Mouse (Mus musculus) 3T3-L1 (cell line): Measurements from ENCODE around the gene Tlcd1.
A peak's percentile ranks its signal among the peaks of the same experiment; 100 is the strongest.
"Not testable (repeated sequence)": the region's sequence is repeated elsewhere in the genome, so short reads cannot be mapped to it uniquely, and the experiment has no call there.

Source experiments
- DNase-seq: peaks from one replicate; pipeline ENCODE4 v3.0.0-alpha.2; 2015; ENCODE audit warnings: low read depth, low spot score

The Tlcd1 gene

DNA sequence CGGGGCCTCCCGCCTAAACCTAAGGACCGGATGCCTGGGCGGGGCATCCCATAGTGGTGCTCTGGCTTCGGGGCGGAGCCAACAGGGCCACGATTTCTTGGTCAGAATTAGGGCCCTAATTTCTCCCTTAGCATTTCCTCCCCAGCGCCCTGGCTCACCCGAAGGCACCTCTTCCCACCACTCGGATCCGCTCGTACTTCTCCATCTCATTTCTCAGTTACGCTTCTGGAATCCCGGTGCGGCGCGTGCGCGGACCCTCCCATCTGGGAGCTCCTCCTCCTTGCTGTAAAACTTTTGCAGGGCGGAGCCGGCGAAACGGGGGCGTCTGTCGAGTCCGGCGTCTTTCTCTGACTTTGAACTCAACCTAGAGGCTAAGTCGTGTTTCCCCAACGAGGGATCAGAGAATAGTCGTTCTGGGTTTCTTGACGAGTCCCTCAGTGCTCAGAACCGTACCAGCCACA is at the start of gene Tlcd1, which contains the start of gene Nek8:
Gene Tlcd1, plus strand, starts transcription at position 310 of the 461 bp plus-strand sequence.
Gene Nek8, minus strand, starts transcription at position 274 of the 461 bp plus-strand sequence.
- DNase-seq: no peak

DNA sequence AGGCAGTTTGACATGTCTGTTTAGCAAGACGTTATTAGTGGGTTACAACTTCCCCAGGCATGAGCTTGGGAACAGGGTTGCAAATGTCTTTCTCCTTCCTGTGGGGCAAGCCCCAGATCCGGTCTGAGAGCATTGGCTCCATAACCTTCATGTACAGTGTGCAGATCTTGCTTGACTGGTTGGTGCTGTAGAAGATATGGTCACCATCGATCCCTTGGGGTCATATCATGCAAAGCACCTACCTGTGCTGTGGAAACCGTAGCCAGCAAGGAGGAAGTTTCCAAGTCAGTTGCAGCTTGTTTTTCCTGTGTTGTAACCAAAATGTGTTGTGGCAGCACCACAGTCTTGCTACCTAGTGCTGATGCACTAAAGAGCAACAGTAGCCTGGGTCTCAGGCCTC is 49.8 kb upstream of the Tlcd1 start:
- DNase-seq: no peak

DNA sequence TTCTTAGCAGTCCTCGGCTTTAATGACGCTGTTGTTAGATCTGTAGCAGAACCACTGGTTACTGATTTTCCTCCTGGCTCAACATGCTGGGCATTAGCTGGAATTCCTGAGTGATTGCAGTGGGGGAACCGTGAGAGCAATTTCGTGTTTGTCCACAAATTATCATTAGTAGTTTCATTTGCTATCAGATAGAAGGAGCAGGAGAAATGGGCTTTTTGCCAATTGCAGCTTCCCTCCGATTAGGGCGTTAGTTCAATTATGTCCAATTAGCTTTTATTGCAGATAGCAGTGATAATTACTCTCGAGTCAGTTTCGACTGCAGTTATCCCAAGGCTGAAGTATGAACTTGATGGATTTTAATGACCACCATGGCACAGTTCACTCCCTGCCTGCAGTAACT is 47.1 kb upstream of the Tlcd1 start:
- DNase-seq: no peak

DNA sequence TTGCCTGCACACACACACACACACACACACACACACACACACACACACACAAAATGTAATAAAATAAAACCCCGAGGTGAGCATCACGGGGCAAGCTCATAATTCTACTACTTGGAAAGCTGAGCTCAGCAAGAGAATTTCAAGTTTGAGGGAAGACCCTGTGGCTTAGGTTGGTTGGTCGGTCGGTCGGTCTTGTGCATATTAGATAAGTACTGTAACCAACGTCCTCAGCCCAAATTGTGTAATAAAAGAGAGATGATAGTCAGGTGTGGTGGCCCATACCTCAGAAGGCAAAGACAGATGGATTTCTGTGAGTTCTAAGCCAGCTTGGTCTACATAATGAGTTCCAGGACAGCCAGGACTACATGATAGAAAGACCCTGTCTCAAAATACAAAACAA is 42.6 kb upstream of the Tlcd1 start:
- DNase-seq: no peak

DNA sequence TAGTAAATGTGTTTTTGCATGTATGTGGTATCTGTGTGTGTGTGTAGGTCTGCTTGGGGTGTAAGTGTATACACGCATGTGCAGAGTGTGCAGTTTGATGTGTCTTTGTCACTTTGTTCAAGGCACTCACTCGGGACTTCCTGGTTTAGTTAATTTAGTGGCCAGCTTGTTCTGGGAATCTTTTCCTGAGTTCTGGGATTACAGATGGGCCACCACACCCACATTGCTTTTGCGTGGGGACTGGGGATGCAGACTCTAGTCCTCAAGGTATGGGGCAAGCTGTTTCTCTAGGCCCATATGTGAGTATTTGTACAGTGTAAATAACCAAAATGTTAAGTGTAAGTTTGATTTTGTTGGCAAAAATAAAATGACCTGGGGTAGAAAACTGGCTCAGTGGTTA is 42.2 kb upstream of the Tlcd1 start:
- DNase-seq: no peak

DNA sequence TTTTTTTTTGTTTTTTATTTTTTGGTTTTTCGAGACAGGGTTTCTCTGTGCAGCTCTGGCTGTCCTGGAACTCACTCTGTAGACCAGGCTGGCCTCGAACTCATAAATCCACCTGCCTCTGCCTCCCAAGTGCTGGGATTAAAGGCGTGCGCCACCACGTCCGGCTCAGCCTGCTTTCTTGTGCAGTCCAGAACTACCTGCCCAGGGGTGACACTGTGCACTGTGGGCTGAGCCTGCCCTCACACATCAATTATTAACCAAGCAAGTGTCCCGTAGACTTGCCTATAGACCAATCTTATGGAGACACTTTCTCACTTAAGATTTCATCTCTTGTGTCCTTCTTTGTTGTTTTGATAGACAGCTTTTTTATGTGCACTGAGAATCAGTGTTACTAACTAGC is 41.2 kb upstream of the Tlcd1 start:
- DNase-seq: not testable (repeated sequence)

DNA sequence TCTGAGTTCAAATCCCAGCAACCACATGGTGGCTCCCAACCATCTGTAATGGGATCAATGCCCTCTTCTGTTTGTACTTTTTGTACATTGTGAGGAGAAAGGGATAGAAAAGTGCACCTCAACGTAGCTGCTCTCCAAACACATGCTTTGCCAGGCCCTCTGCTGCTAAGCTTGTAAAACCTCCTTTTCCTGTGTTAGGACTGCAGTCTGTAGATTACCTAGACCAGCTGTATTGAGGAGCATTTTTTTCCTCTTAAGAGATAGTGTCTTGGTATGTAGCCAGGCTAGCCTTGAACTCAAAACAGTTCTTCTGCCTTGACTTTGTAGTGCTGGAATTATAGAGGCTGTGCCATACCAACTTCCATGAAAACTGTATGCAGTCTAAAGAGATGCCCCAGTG is 40.4 kb upstream of the Tlcd1 start:
- no peak for DNase-seq

DNA sequence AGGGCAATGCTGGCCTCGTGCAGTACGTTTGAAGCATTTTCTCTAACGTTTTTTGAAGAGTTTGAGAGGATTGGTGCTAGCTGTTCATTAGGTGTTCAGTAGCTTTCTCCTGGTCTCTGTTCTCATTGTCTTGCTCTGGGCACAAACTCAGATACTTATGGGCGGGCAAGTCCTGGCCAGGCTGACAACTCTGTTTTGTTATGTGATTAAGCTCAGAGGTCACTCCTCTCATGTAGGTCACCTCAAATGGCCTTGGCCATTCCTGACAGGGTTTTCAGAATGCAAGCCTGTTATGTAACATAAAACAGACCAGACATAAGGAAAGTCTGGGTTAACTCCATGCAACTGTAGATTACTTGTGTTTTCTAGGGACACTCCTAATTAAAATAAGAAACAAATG is 38.9 kb upstream of the Tlcd1 start:
- no peak for DNase-seq

DNA sequence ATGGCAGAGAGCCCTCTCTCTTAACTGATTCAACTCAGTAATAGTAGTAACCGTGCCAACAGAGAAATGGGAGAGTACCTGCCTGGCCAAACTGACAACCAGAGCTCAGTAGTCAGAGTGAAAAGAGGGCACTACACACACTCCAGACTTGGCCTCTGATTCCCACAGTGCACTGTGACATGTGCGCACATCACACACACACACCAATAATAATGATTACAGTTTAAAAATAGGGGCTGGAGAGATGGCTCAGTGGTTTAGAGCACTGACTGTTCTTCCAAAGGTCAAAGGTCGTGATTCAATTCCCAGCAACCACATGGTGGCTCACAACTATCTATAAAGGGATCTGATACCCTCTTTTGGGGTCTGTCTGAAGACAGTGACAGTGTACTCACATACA is 38.5 kb upstream of the Tlcd1 start:
- DNase-seq: no peak

DNA sequence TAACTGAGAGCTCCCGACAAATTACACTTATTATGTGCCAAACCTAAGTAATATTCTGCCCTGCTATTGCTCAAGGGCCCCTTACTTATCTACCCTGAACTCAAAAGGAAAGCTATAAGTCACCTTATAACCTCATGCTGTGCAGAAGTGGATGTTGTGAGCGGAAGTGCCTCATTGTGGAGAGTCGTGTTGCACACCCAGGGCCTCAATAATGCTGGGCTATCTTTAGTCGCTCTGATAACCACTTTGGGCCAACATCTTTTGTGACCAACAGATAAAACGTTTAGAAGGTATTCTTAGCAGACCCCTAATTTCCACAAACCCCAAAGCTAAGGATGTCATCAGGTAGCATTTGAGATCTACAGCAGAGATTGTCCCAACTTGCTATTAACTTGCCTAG is 35.8 kb upstream of the Tlcd1 start:
- no peak for DNase-seq

DNA sequence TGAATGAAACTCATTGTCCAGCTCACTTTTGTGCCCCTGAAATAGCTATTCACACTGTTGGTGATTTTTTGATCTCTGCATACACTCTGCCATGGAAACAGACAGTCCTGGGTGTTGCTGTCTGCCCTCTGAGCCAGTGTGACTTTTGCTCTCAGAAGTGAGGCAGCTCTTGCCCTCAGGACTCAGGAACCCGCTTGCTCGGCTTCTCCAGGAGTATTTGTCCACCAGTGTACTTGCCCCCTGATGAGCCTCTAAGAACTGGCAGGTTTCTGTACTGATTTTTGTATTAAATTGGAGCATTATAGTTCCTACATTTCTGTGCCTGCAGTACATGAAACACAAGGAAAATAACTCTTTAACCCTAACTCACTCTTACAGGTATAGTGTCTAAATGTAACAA is 33.0 kb upstream of the Tlcd1 start:
- no peak for DNase-seq

DNA sequence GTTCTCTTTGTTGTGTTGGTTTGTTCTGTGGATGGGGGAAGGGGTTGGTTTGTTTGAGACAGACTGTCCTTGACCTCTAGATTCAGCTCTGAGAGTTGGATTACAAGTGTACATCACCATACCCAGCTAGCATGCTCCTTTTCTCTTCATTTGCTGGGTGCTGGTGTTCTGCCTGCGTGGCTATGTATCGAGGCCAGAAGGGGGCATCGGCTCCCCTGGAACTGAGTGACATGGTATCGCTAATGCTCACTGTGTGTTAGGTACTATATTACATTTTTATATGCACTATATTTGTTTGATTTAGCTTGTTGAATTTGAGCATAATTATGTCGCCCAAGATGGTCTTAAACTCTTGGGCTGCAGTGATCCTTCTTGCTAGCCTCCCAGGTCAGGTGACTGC is 30.3 kb upstream of the Tlcd1 start:
- no peak for DNase-seq

DNA sequence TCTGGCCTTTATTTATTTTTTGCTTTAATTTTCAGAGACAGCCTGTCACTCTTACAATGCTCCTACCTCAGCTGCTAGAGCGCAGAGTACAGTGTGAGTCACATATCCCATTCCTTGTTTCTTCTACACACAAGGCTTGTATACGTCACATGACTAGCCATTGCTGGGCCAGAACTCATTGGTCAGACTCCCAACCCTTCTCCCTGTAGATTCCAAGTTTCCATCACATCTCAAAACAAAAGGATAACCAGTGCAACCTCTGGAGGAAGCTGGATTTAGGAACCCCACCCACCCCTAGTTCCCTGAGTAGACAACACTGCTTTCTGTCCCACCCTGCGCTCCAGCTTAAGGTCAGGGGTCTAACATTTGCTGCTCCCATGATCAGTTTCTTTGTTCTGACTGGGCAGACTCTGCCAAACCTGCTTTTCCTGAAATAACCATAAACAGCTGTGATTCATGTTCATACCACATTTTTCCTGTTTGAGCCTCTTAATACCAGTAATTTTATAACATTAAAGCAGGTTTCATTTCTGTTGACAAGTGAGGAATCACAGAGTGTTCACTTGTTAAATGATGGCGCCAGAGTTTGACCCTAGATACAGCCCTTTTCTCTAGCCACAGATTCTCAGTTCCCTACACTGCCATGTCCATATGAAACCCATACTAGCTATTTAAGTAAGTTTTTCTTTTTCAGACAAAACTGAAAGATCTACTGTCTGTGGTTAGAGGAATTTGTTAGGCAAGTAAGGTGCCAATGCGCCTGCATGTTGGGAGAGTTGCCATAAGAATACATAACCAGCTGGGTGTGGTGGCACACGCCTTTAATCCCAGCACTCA is 29.6 kb upstream of the Tlcd1 start:
- DNase-seq: peak; percentile 68

DNA sequence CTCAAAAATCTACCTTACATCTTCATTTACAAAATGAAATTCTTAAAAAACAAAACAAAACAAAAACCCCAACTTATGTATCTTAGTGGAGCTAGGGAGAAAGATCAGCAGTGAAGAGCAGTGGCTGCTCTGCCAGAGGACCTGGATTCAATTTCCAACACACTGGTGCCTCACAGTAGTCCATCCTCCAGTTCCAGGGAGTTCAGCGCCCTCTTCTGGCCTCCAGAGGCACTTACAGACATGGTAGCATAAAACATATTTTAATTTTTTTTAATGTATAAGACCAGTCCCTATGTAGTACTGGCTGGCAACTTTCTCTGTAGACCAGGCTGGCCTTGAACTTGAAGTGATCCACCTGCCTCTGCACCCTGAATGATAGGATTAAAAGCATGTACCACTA is 25.4 kb upstream of the Tlcd1 start:
- DNase-seq: peak; percentile 64

DNA sequence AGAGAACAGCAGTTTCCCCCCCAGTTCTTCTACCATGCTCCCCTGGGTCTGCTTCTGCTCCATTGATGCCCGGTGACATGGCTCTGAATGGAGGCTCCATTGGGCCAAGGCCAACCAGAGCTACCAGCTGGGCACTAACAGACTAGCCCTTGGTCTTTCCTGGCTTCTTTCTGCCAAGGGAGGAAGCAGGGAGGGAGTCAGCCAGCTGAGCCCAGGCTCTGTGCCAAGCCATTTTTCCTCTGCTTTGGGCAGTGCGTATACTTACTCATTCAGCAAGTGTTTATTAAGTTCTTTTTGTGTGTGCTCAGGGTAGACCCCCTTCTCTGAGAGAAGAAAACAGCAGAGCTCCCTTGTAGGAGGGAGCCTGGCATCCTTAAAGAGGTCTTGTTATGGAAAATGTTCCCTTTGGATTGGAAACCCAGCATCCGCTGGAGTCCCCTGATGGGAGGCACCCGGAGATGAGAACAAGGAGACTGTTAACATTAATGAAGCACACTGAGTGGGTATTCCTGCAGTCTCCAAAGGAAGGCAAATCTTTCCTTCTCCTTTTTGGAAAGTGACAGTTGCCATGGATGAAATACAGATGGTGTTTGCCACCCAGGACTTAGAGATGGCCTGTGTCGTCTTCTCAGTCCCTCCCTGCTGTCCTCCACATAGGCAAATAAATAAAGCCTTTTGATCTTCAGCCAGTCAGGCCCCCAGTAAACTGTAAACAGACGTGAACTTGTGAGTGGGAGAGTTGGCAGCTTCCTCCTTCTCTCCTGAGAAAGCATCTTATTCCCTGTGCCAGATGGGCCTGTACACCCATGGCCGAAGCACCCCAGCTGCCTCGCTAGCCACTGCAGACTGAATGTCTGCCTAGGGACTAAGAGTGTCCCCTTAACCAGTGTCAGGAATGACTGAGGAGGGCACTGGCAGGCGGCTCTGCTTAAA is 23.9 kb upstream of the Tlcd1 start:
- peak; percentile 49 for DNase-seq

DNA sequence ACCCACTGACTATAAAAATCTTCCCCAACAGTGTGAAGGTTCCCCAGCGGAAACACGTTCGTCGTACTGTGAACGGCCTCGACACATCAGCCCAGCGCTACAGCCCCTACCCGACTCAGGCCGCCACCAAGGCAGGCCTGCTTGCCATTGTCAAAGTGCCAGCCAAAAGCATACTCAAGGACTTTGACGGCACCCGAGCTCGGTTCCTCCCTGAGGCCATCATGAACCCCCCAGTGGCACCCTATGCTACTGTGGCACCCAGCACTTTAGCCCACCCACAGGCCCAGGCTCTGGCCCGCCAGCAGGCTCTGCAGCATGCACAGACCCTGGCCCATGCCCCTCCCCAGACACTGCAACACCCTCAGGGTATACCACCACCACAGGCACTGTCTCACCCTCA is 22.7 kb upstream of the Tlcd1 start:
- no peak for DNase-seq

DNA sequence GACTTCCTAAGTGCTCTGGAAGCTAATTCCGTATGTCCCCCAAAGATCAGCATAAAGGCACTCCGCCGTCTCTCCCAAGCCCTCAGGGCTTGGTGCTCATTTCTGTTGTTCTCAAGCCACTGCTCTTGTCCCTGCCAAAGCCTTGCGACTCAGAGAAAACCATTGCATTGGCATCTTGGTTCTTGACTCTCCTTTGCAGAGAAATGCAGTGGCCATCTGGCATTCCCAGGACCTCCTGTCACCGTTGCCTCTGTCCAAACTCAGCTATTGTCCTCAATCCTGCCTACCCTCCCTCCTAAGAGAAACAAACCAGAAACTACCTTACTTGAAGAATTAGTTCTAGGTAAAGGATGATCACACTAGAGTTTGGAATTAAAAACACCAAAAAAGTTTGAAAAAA is 20.8 kb upstream of the Tlcd1 start:
- no peak for DNase-seq

DNA sequence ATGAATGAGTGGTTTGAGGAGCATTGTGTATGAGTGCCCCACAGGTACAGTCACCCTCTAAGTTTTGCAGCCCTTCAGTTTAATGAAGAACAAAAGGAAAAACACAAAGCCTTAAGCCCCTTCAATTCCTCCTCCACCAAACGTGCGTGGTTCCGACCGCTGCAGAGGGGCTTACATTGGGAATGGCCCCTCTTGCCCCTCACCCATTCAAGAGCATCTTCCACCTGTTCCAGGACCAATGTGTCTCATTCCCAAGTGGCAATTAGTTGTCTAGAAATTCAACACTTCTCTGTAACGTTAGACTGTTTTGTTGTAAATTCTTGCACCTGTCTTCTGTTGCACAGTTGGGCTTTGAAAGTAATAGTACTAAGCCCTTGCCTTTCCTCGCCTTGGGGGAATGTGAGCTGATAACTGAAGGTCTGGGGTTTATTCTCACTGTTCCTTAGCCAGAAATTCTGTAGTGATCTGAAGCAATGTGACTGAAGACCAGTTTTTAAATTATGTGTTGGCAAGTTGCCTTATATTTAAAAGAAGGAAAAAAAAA is 20.3 kb upstream of the Tlcd1 start:
- no peak for DNase-seq

DNA sequence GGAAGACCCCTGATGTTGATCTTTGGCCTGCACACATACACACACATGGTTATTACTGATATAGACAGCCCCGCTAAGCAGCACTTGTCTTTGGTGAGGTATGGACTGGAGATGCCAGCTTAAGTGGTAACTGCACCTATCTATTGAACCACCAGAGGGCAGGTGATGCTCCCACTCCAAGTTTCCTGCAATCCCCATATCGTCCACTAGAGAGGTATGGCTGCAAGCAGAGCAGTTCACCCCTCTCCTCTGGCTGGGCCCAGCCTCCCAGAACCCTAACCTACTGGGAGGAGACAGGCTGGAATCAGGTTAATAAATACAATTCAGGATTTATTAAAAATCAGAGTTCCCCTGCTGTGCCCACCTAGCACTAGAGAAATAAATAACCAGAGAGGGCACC is 17.4 kb upstream of the Tlcd1 start:
- peak; percentile 94 for DNase-seq

DNA sequence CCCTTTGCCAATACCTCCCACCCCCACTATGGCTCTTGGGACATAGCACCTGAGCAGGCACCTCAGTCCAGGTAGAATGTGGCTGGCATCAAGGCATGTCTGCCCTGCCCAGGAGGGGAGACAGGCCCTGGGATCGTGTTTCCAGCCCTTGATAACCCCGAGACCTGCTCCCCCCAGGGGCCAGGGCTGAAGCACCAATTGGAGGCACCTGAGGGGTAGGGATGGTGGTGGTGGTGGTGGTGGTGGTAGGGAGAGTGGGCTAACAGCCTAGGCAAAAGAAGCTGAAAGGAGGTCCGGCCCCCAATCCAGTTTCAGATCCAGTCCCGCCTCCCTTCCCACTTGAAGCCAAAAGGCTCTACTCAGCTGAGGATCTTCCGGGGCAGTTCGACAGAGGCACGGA is 17.0 kb upstream of the Tlcd1 start:
- no peak for DNase-seq

DNA sequence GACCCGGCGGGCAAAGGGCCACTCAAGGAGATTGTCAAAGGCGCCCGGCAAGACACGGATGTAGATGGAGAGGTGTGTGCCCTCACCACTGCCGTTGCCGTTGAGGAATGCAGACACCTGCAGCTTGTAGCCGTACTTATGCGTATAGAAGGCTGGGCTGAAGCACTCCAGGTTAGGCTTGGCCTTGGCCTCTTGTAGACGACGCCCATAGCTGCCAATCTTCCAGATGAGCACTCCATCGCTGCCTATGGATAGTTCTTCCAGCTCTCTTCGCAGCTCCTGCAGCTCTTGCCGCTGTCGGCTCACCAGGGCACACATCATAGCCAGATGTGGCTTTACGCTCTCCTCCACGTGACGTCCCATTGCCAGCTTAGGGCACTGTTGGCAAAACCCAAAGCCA is 16.3 kb upstream of the Tlcd1 start:
- no peak for DNase-seq

DNA sequence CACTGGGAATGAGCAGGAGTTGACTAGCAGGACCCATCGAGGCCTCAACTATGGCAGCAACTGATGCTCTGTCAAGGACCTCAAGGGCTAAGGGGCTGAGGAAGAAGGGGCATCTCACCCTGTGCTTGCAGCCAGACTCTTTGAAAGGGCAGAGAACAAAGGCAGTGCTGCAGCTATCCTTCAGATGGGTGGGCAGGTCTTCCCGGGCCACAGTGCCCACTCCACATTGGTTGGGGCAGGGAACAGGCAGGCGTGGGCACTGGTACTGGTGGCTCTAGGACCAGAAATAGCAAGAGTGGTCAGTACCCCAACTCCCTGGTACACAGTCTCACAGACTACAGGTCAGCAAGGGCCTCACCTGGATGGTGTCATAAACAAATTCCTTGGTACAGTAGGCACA is 15.8 kb upstream of the Tlcd1 start:
- no peak for DNase-seq
